Mouse (Mus musculus) embryo, embryonic 10 days (tissue): ENCODE data around the gene Satb2.

Experiments
- DNase-seq: peaks from one replicate; pipeline ENCODE4 v3.0.0-alpha.2; 2015; ENCODE audit warnings: low spot score

The Satb2 gene

DNA sequence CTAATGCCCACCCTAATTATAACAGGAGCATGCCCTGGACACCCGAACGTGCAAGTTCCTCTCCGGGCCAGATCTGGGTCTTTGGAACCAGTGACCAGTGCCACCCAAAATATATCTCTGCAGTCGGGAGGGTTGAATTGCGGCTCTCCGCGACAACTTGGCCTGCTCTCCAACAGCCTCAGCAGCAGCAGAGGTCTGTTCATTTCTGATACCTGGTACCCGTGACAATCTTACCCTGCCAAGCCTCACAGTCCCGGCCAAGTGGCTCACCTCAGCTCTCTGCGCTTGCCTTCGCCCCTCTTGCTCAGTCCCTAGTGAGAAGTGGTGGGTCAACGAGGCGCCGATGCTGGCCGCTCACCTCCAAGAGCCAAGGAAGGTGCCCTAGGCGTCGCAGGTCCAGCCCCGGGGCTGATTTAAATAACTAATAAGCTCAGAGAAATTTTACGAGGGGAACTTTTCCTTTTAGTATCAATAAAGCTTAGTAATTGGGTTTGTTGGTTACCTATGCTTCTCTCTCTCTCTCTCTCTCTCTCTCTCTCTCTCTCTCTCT is at the start of gene Satb2:
TSS of gene Satb2 (minus strand) at position 500 of the 550 bp plus-strand sequence.
- no peak for DNase-seq

DNA sequence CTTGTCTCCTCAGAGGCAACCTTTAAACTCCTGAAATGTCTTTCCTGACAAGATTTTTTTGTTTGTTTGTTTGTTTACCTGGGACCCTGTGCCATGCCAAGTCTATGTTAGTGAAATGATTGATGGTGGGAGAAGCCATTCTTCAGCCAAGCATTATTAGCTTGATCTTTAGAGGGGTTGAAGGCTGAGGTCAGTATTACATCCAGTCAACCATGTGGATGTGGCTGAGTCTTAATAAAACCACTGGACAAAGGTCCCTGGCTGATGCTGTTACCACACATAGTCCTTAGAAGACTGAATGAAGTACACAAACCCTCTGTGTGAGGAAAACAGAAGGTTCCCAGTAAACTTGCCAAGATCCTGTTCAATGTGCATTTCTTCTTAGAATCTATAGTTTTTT is 40.5 kb upstream of the Satb2 start:
- DNase-seq: no peak

DNA sequence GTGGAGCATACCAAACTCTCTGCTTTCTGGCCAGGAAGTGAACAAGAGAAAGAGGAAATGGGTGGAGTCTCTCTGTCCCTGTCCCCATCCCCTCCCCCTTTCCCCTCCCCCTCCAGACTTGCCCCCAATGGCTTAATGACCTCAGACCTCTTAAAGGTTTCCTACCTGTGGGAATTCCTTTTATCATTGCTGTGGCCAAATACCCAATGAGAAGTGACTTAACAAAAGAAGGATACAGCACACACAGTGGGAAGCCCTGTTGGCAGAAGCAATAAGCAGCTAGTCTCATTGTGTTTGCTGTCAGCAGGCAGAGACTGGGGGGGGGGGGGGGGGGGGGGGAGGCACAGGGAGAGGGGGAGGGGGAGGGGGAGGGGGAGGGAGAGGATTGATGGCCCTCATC is 35.4 kb upstream of the Satb2 start:
- no peak for DNase-seq

DNA sequence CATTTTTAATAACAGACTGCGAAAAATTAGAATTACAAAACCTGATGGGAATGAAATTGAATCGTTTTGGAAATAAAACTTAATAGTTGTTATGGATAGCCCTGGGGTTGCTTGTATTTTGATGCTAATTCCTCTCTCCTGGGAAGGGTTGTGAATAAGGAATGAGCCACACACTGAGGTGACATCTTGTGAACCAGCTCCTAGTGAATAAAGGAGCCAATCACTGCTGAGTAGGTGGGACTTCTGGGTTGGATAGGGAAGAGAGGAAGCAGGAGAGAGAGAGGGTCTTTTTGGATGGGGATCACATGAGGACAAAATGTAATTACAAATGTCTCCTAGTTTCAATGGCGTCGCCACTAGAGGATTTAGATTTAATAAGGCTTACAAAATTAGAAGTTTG is 30.7 kb upstream of the Satb2 start:
- DNase-seq: no peak

DNA sequence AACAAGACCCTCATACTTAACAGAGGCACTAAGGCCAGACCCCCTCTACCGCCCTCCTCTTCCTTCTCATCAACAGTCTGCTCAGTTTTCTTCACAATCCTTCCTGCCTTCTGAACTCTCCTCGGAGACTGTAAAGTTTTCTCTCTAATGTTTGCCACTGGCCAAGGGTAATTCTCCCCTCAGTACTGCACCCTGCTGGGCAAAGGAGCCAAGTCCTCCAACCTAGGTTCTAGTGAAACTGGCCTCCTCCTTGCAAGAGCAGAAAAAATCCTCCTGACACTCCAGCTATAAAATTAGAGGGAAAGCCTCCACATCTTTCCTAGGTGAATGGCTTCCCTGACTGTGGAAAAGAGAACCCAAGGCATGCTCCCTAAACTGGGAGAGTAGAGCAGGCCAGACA is 16.6 kb upstream of the Satb2 start:
- DNase-seq: no peak

DNA sequence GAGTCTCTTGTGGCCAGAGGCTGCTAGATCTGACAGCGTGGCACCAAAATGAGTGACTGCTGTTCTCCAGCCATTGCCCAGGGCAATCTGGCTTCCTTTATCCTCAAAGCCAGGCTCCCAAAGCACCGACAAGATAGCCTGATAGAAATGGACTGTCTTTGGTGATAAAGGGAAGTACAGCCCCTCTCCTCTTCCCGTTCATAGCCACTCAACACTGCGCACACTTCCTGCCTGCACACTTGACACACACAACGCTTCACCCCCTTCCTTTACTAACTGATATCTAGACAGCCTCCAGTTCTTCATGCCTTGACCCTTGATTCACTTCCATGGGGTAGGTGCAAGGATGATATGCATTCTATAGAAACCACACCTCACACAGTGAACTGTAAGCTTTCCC is 13.9 kb upstream of the Satb2 start:
- DNase-seq: no peak

- DNase-seq: peak; percentile 37
These were observed 13.2 kb upstream of the Satb2 start for GRCm38 (mm10) chr1:56991613-56992012.

DNA sequence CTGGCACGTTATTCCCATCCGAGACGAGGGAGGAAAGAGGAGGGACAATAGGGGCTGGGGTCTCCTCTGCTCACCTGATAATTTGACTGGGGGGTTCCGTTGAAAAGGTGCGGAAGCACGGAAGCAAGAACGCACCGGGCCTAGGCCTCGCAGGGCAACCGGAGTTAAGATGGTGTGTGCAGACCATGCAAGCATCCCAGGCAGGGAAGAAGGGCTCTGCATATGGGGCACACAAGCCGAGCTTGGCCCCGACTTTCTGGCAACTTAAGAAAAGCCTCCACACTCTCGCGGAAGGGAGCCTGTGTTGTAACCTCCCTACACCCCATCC is 6.0 kb upstream of the Satb2 start:
- no peak for DNase-seq

DNA sequence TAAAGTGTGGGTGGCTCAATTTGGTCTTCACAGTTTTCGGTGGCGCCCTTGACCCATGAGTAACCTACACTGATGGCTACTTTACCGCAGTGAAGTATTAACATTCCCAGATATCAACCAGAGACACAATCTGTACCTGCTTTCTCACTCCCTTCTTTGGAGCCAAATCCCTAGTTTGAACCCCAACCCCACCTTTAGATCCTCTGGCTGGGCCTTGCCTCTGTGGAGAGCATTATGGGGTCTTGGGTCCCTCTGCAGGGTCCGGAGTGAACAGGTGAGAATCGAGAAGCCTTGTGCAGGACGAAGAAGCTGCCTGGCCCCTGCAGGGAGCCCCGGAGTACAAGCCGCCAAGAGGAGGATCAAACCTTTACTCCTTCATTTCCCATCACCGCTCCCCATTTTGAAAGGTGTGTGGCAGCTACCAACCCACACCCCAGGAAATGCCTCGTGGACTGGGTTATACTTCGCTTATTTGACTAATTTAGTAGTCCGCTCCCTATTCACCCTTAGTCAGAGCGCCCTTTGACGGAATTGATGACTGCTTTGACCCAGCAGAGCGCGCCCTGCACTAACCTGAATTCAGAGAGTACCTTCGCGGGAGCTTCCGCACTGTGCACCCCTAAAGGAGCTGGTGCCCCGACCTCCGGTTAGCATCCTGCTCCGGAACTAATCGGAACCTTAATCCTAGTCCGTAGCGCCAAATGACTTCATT is 5.5 kb upstream of the Satb2 start:
- DNase-seq: peak; percentile 16

- DNase-seq: no peak
These were observed 4.7 kb upstream of the Satb2 start for GRCm38 (mm10) chr1:56983100-56983590.

DNA sequence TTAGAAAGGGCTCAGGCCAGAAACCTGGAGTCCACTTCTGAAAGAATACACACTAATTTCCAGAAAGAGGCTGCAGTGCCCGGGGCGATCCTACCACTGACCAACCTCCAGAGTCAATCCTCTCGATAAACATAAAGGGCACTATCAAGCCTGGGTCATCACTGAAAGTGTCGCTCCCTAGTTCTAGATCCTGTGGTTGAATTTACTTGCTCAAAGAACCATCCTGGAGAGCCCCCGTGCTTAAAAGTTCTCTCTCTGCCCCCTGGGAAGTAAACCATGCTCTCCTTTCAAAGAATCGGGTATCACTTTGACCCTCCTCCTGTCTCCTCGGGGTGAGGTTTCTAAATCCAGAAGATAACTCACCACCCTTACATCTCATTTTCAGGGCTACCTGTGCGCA is 4.2 kb upstream of the Satb2 start:
- no peak for DNase-seq

- DNase-seq: peak; percentile 13
These were observed 3.6 kb upstream of the Satb2 start for GRCm38 (mm10) chr1:56981947-56982555.

GRCm38 (mm10) chr1:56981508-56981907 is 3.1 kb upstream of the Satb2 start:
- DNase-seq: no peak

DNA sequence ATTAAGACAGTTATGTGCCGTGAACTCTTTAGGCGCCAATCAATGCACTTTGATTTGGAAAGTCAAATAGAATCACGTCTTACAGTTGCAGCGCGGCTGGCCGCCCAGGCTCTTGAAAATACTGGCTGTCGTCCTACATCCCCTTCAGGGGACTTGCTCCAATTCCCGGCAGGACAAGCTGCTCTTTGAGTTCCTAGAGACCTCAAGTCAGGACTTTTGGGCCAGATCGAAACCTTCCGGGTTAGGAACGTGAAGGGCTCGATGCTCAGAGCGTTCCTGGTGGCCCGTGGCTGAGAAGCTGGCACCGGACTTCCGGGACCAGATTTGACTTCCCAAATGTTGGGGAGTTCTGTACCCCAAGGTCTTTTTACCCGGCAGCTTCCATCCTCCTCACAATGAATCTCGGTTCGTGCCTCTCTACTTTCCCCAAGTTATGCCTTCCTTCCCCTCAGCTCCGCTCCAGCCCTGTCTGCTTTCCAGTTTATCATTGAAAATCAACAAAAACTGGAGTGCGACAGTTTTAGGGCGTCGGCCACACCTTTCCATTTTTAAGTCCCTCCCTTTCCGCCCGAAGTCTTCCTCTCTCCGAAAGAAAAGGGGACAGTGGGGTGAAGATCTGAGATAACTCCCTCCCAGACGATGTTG is 2.3 kb upstream of the Satb2 start:
- DNase-seq: peak; percentile 24

DNA sequence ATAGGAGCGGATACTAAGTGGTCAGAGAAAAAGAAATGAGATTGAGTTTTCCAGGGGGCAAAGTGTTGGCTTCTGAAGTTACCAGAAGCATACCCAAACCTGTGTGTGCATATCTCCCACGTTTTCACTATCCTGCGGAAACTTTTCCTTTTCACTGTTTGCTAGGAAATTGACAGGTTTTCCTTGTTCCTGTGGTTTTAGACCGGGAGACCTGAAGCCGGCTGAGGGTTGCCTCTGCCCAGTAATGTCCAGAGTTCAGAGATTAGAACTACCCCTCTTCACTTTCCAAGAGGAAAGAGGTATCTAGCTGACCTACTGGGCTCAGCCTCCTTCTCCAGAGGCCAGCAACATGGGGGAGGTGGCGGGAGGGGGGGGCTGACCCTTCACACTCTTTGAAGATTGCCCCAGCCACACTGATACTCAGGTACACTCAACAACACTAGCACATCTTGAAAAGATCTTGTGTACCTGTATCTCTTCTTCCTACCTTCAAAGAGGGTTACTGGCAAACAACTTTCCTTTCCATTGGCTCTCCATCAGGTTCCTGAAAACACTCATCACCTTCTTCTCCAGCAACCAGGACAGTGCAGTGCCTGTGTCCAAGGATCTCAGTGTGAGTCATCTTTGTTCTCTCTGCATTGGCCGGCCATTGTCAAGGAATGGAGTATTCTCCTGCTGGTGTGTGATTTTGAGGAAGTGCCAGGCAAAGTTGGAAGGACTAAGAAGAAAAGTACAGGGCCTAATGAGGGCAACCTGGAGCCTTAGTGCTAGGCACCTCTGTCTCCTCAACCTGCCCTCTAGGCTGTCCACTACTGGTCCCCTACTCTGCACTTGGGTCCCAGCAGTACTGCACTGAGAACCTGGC is 1.3 kb upstream of the Satb2 start:
- DNase-seq: peak; percentile 19

- peak; percentile 90 for DNase-seq
These were observed 999 bp downstream of the Satb2 start for GRCm38 (mm10) chr1:56977201-56978100.

- DNase-seq: no peak
These were observed 1.7 kb downstream of the Satb2 start for GRCm38 (mm10) chr1:56976825-56977104.

- no peak for DNase-seq
These were observed 2.2 kb downstream of the Satb2 start for GRCm38 (mm10) chr1:56976044-56976824.

- peak; percentile 42 for DNase-seq
These were observed 2.9 kb downstream of the Satb2 start for GRCm38 (mm10) chr1:56975546-56975945.

DNA sequence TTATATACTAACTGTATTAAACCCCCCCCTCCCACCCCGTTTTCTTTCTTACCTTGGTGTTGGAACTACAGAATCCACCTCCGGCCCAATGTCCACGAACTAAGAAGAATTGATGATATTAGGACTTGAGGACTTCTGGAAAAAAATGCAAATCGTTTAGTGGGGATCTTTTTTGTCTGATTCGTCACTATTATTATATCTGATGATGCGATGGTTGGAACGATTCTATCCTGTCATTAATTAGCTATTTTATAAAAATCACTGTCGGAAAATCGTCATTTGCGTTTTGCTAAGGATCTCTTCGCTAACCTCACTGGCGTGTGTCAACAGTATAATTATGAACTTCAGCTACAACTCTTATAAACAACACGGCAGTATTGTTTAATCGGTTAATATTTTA is 4.3 kb downstream of the Satb2 start:
- DNase-seq: no peak

DNA sequence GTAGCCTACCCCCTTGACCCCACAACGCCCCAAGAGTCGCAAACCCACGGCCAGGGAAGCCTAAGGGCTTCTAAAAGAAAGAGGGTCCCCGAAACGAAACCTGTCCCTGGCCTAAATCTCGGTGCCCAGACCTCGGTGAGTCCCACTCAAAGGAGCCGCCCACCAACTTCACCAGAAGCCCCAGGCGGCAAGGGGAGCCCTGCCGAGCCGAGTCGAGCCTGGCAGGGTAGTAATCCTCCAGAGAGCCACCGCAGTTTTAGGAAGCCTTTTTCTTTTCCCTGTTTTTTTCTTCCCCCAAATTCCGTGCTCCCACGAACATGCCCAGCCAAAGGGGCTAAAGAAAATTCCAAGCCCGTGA is 4.9 kb downstream of the Satb2 start:
- DNase-seq: peak; percentile 75
